Mouse (Mus musculus) hindbrain, embryonic 16.5 days (tissue): ENCODE results near the gene Arhgef6. TPM values are rescaled to one million over a fixed set of nuclear protein-coding genes. Genes with fewer than 3 reads are reported as not detected.

Source experiments
- ATAC-seq: fragments of 200-750 bp; cut with Nextera tagmentation; 2 replicates; pipeline ENCODE4 v1.8.0; 2017; ENCODE audit warnings: moderate TSS enrichment, moderate library complexity
- H3K27ac ChIP-seq: fragments of 300-500 bp; sonication (generic); 2 replicates; pipeline ENCODE4 v1.5.1; 2014; ENCODE audit warnings: low read depth, mild to moderate bottlenecking, control low read depth, low read length, moderate library complexity
- H3K27me3 ChIP-seq: fragments of 300-500 bp; sonication (generic); replicated peaks from 2 replicates; pipeline ENCODE4 v1.6.1; 2014; ENCODE audit warnings: low read length; ENCODE audit not compliant: control insufficient read depth, insufficient read depth
- H3K36me3 ChIP-seq: fragments of 300-500 bp; sonication (generic); 2 replicates; pipeline ENCODE4 v1.6.1; 2014; ENCODE audit warnings: mild to moderate bottlenecking, low read length, moderate library complexity, mixed read lengths; ENCODE audit not compliant: control insufficient read depth, insufficient read depth
- H3K4me1 ChIP-seq: fragments of 300-500 bp; sonication (generic); 2 replicates; pipeline ENCODE4 v1.6.1; 2014; ENCODE audit warnings: low read depth, low read length; ENCODE audit not compliant: control insufficient read depth, insufficient read depth
- H3K4me2 ChIP-seq: fragments of 300-500 bp; sonication (generic); 2 replicates; pipeline ENCODE4 v1.6.1; 2014; ENCODE audit warnings: mild to moderate bottlenecking, low read length, control low read depth, moderate library complexity
- H3K4me3 ChIP-seq: fragments of 300-500 bp; sonication (generic); 2 replicates; pipeline ENCODE4 v1.5.1; 2014; ENCODE audit warnings: mild to moderate bottlenecking, low read length, control low read depth, moderate library complexity
- H3K9ac ChIP-seq: fragments of 300-500 bp; sonication (generic); 2 replicates; pipeline ENCODE4 v1.6.1; 2014; ENCODE audit warnings: low read depth, mild to moderate bottlenecking, control low read depth, low read length, moderate library complexity
- H3K9me3 ChIP-seq: fragments of 300-500 bp; sonication (generic); 2 replicates; pipeline ENCODE4 v1.6.1; 2014; ENCODE audit warnings: mild to moderate bottlenecking, low read length, moderate library complexity; ENCODE audit not compliant: control insufficient read depth
- WGBS: fragments of 180-500 bp; shearing (Covaris S2); extraction: QIAGEN DNeasy Blood & Tissue Kit; methylation state at CpG from one replicate; pipeline ENCODE4 v1.1.7; 2014; 5-methylcytosine and 5-hydroxymethylcytosine counted together
- polyA plus RNA-seq: library from polyadenylated mRNA; unstranded; fragments of >200 nt; fragmentation: Nextera tagmentation; extraction: Ambion mirVana; gene quantifications from 2 replicates; pipeline ENCODE4 v1.2.1, GENCODE M21; 2015

Arhgef6 gene
- polyA plus RNA-seq, 1 experiment from 2014 or later, result 6.5 TPM

DNA sequence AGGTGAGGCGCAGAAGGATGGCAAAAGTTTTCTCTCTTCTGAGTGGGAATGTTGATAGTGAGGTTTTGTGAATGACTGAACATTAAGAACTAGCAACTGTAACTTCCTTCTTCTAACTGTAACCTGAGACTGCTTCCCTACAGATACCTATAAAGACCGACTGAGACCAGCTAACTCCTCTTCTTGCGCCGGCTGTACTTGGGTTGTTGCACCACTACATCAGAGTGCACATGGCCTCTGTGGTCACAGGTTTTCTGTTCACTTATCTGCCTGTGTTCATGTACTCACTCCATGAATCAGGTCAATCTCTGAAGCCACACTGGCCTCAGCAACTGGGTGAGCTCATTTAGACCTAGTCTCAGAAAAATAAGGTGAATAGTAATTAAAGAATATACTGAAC is 75.0 kb downstream of the Arhgef6 start:
- Histone ChIP-seq H3K4me3 (no peak overlapping the region), H3K4me1 (no peaks in the 10 kb centered on the region), H3K4me2 (no peak overlapping the region), H3K27ac (no peak overlapping the region), H3K36me3 (no peaks in the 10 kb centered on the region), H3K9ac (no peak overlapping the region), H3K27me3 (no peaks in the 10 kb centered on the region), H3K9me3 (no peaks in the 10 kb centered on the region)
- WGBS, result 90% methylated on average over 4 of the region's 4 CpGs
- no peak for ATAC-seq

DNA sequence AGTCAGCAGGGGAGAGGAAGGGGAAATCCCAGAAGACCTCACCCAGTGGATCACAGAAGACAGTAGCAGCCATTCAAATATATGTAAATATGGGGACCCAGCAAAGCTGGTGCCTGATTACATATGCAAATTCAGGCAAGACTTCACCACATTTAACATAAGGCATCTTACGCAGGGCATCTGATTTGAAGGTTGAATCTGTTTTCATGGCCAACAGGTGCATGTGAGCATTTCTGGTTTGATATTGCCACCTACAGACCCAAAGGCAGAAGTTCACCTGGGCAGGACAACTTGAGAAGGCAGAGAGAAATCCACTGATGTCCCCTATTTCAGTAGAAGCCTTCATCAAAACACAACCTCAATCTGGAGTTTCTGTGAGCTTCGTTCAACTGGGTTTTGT is 77.8 kb downstream of the Arhgef6 start:
- no peak overlapping the region for H3K4me3 ChIP-seq
- 48% methylated on average over 2 of the region's 2 CpGs for WGBS

DNA sequence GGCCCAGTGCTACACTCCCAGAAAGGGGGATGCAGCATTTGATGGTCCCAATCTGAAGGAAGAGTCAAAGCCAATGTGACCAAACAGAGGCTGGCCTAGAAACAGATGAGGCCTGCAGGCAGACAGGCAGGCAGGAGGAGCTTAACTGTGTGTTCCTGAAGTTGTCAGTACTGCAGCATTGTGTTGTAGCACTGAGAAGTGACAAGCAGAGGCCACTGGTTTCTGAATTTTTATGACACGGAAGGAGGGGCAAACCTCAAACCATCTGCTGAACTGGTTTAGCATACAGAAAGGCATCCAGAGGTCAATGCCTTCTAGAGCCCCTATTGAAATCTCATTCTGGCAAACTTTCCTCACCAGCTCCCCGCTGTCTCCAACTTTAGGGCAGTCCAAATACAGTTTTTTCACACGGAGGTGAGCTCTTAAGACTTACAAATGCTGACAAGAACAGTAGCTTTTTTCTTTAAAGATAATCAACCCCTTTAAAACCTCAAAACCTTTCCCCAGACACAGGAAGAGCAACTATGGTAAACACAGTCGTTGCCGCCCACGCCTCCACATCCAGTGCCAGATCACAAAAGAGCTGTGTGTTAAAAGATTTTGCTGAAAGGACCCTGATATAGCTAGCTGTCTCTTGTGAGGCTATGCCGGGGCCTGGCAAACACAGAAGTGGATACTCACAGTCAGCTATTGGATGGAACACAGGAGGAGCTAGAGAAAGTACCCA is 85.0 kb downstream of the Arhgef6 start:
- H3K27ac ChIP-seq, result no peak overlapping the region
- H3K4me3 ChIP-seq, result no peak overlapping the region
- no peak for ATAC-seq
- H3K4me1 ChIP-seq, result no peaks in the 10 kb centered on the region
- H3K4me2 ChIP-seq, result no peak overlapping the region
- no peaks in the 10 kb centered on the region for H3K27me3 ChIP-seq
- WGBS, result 75% methylated on average over 7 of the region's 7 CpGs
- H3K9ac ChIP-seq, result no peak overlapping the region
- H3K9me3 ChIP-seq, result no peaks in the 10 kb centered on the region
- H3K36me3 ChIP-seq, result no peaks in the 10 kb centered on the region

More for the DNA sequence above, 77.8 kb downstream of the Arhgef6 start:
- H3K4me2 ChIP-seq, result no peak overlapping the region
- peak; percentile 60; the same call in 1 of the 2 replicates for ATAC-seq
- H3K27me3 ChIP-seq, result no peaks in the 10 kb centered on the region
- H3K27ac ChIP-seq, result no peak overlapping the region
- H3K9me3 ChIP-seq, result no peaks in the 10 kb centered on the region
- H3K36me3 ChIP-seq, result no peaks in the 10 kb centered on the region
- no peak overlapping the region for H3K9ac ChIP-seq
- no peaks in the 10 kb centered on the region for H3K4me1 ChIP-seq

DNA sequence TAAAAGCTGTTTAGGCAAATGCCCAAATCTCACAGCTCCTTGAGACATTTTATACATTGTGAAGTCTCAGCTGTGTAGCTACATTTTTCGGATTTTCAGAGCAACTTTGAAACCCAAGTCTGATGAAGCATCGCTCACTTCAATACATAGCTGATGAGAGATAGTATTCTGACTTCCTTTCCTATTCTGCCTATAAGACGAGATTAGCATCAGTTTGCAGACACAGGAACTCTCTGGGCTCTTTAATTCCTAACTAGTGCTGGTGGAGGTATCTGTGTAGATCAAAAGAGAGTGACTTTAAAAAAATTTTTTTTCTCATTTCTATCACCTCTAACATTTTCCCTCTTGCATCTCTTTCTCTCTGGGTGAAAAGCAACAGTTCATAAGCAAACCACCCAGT is 100.0 kb downstream of the Arhgef6 start:
- Histone ChIP-seq H3K4me1 (no peaks in the 10 kb centered on the region), H3K27me3 (no peaks in the 10 kb centered on the region), H3K9me3 (no peaks in the 10 kb centered on the region), H3K4me2 (no peak overlapping the region), H3K36me3 (no peaks in the 10 kb centered on the region), H3K9ac (no peak overlapping the region), H3K27ac (no peak overlapping the region), H3K4me3 (no peak overlapping the region)
- ATAC-seq, result no peak
- 81% methylated on average over 3 of the region's 3 CpGs for WGBS

DNA sequence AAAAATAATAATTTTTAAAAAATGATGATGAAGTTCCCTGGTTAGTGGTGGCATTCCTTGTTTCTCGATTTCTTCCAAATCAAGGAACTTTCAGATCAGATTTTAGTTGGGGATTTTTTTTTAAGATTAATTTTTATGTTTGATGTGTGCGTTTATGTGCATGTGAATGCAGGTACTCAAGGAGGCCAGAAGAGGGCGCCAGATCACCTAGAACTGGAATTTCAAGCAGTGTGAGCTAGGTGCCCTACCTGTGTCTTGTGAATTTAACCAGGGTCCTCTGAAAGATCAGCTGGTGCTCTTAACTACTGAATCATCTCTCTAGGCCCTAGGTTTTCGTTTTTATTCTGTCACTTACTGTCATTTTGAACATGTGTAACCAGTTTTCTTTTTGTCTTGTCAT is 102.5 kb downstream of the Arhgef6 start:
- no peak for ATAC-seq
- no peak overlapping the region for H3K4me2 ChIP-seq
- H3K27me3 ChIP-seq, result no peaks in the 10 kb centered on the region
- 71% methylated on average over 4 of the region's 4 CpGs for WGBS
- H3K4me3 ChIP-seq, result no peak overlapping the region
- no peak overlapping the region for H3K9ac ChIP-seq
- no peaks in the 10 kb centered on the region for H3K36me3 ChIP-seq
- no peak overlapping the region for H3K27ac ChIP-seq
- H3K4me1 ChIP-seq, result no peaks in the 10 kb centered on the region
- no peaks in the 10 kb centered on the region for H3K9me3 ChIP-seq

DNA sequence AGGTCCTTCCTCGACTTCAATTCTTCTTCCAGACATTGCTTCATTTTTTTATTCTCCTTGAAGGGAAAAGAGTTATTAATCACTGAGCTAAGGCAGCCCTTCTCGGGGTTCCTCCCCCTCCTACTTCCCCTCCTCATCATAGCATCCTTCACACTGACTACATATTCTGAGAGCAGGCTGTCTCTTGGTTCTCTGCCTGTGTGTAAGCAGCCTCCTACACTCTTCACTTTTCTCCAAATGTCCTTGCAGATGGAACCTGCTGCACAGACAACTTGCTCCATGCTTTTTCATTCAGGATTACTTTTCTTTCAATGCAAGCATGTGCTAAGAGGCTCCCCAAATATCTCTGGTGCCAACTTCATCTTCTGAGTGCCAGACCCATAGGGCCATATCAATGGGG is 104.9 kb downstream of the Arhgef6 start:
- H3K9me3 ChIP-seq, result no peaks in the 10 kb centered on the region
- no peak overlapping the region for H3K4me3 ChIP-seq
- ATAC-seq, result no peak
- no peaks in the 10 kb centered on the region for H3K27me3 ChIP-seq
- no peaks in the 10 kb centered on the region for H3K4me1 ChIP-seq
- WGBS, result 76% methylated on average over 2 of the region's 2 CpGs
- H3K9ac ChIP-seq, result no peak overlapping the region
- H3K36me3 ChIP-seq, result no peaks in the 10 kb centered on the region
- H3K27ac ChIP-seq, result no peak overlapping the region
- no peak overlapping the region for H3K4me2 ChIP-seq

DNA sequence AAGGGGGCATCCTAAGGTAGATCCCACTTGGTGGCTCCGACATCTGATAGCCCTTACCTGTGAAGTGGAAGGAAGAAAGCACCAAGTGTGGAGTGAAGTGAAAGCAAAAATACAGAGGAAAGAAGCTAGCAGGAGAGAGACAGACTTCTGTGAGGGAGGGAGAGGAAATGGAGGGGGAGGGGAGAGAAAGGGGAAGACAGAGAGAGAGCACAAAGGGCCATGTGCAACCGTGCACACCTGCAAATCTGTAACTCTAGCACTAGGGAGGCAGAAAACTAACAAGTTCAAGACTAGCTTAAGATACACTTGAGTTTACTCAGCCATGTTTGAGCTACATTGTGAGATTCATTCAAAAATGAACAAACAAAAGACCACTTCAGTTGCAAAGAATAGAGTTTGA is 110.4 kb downstream of the Arhgef6 start:
- H3K4me2 ChIP-seq, result no peak overlapping the region
- H3K27ac ChIP-seq, result no peak overlapping the region
- no peaks in the 10 kb centered on the region for H3K27me3 ChIP-seq
- H3K36me3 ChIP-seq, result no peaks in the 10 kb centered on the region
- no peak overlapping the region for H3K9ac ChIP-seq
- 70% methylated on average over 2 of the region's 2 CpGs for WGBS
- H3K4me1 ChIP-seq, result no peaks in the 10 kb centered on the region
- H3K4me3 ChIP-seq, result no peak overlapping the region
- ATAC-seq, result no peak
- H3K9me3 ChIP-seq, result no peaks in the 10 kb centered on the region

DNA sequence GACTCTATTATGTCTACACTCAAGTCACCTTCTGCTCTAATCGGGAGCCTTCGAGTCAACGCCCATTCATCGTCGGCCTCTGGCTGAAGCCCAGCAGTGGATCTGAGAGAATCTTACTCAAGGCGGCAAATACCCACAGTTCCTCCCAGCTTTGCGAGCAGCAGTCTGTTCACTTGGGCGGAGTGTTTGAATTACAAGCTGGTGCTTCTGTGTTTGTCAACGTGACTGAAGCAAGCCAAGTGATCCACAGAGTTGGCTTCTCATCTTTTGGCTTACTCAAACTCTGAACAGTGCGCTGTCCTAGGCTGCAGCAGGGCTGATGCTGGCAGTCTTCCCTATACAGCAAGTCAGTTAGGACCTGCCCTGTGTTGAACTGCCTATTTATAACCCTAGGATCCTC is 115.2 kb downstream of the Arhgef6 start:
- no peaks in the 10 kb centered on the region for H3K9me3 ChIP-seq
- no peaks in the 10 kb centered on the region for H3K36me3 ChIP-seq
- WGBS, result 82% methylated on average over 10 of the region's 10 CpGs
- H3K9ac ChIP-seq, result no peak overlapping the region
- H3K27ac ChIP-seq, result no peak overlapping the region
- H3K4me1 ChIP-seq, result no peaks in the 10 kb centered on the region
- H3K4me3 ChIP-seq, result no peak overlapping the region
- no peak overlapping the region for H3K4me2 ChIP-seq
- no peak for ATAC-seq
- no peaks in the 10 kb centered on the region for H3K27me3 ChIP-seq

DNA sequence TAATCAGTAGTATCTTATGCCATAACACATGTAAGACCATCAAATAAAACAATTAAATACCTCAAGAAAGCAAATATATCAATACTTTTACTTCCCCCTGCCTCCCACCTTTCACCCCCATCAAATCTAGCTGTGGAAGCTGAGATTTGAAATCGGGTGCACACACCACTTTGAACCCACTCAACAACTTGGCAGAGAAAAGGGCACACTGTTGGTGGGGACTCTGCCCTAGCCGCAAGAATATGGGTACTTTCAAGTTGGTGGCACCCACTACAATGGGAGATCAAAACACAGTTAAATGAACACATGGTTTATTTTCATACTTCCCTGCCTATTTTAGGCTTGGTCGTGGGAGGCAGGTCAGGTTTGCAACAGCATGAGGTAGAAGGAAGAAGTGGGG is 116.6 kb downstream of the Arhgef6 start:
- Histone ChIP-seq H3K4me1 (no peaks in the 10 kb centered on the region), H3K27me3 (no peaks in the 10 kb centered on the region), H3K4me2 (no peak overlapping the region), H3K36me3 (no peaks in the 10 kb centered on the region), H3K4me3 (no peak overlapping the region), H3K9me3 (no peaks in the 10 kb centered on the region), H3K27ac (no peak overlapping the region), H3K9ac (no peak overlapping the region)
- no peak for ATAC-seq
- 83% methylated on average over 3 of the region's 3 CpGs for WGBS

DNA sequence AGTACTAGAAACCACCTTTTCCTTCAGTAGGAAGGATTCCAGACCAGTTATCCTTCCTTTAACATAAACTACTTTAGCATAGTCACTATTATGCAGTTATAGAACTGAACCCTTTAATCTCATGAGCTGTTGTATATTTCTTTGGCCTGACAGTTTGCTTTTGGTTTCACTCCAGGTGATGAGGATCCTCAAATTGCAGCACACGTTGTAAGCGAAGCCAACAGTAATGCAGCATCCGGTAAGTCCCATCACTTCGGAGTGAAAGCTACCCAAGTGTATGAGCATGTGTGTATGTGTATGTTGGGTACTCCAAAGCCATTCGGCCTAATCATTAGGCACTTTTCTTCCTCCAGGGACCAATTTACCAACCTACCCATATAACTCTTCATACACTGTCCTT is 119.0 kb downstream of the Arhgef6 start:
- Histone ChIP-seq H3K36me3 (no peaks in the 10 kb centered on the region), H3K4me1 (no peaks in the 10 kb centered on the region), H3K27ac (no peak overlapping the region), H3K9me3 (no peaks in the 10 kb centered on the region), H3K4me2 (no peak overlapping the region), H3K27me3 (no peaks in the 10 kb centered on the region), H3K9ac (no peak overlapping the region), H3K4me3 (no peak overlapping the region)
- WGBS, result 85% methylated on average over 5 of the region's 5 CpGs
- no peak for ATAC-seq
